Mouse (Mus musculus): Measurements from ENCODE around the gene Pxt1. TPM values are rescaled to one million over a fixed set of nuclear protein-coding genes. Genes with fewer than 3 reads are reported as not detected.
"Not testable (repeated sequence)": the region's sequence is repeated elsewhere in the genome, so short reads cannot be mapped to it uniquely, and the experiment has no call there.

Gene Pxt1
- not detected in 2 replicates for polyA plus RNA-seq (2011; ENCODE audit: insufficient read length, low read depth, missing spikeins)

DNA sequence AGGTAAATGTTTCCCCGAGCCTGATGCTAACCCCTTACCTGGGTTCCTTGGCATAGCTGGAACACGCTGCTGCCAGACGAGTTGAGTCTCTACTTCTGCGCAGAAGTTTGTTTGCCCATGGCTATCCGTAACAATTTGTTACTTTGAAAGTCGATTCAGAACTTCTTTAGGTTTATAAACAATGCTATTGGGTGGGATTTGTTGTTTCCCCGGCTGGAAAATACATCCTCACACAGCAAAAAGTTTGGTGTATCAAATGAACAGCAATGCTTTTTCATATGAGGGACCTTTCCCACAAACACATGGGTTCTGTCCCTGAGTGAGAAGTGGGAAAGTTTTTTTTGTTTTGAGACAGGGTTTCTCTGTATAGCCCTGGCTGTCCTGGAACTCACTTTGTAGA lies at the start of gene Pxt1:
TSS of gene Pxt1 (minus strand) at position 101 of the 400 bp plus-strand sequence.
- Histone ChIP-seq H3K4me1 (ENCODE audit: control insufficient read depth, insufficient read depth, low read length) (peaks cover 3% of the 10 kb centered on the region), H3K4me3 (ENCODE audit: insufficient read depth, low read length) (no peak within 1 kb of the TSS), H3K27ac (ENCODE audit: insufficient read depth, low read length) (no peak within 1 kb of the TSS)
- no peak for TF ChIP-seq CTCF (IDR thresholded peaks at IDR 0.05; ENCODE audit: borderline replicate concordance, insufficient read depth, low read length)

DNA sequence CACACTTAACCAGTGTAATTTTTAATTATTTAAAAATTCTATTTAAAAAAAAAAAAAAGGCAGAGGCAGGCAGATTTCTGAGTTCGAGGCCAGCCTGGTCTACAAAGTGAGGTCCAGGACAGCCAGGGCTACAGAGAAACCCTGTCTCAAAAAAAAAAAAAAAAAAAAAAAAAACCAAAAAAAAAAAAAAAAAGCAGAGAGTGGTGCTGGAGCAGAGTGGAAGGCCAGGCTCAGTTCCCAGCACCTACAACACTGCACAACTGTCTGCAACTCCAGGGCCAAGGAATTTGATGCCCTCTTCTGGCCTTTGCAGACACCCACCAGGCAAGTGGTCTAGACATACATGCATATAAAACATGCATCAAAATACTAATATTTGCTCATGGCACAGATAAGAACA lies 49.4 kb upstream of the Pxt1 start:
- not testable (repeated sequence) for H3K27ac ChIP-seq (ENCODE audit: insufficient read depth, low read length); H3K4me1 ChIP-seq (ENCODE audit: control insufficient read depth, insufficient read depth, low read length); H3K4me3 ChIP-seq (ENCODE audit: insufficient read depth, low read length)

DNA sequence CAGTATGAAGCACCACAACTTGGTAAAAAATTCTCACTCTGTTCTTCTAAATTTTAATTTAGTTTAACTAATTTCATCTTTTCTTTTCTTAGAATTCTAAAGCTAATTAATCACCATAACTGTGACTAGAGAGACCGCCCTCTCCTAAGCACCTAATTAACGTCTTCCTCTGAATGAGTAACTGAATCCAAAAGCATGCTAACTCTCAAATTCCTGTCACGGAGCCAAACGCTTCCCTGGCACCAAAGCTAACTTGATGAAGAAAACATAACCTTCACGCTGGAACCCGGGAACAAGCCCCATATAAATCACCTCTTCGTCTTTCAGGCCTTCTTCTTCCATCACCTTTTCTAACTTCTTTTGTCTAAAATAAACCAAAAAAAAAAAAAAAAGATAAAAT lies 48.5 kb upstream of the Pxt1 start:
- no peaks in the 10 kb centered on the region; the same call in 1 of the 2 replicates for H3K4me1 ChIP-seq (ENCODE audit: control insufficient read depth, insufficient read depth, low read length)
- no peak overlapping the region for H3K4me3 ChIP-seq (ENCODE audit: insufficient read depth, low read length)
- TF ChIP-seq CTCF (IDR thresholded peaks at IDR 0.05; ENCODE audit: borderline replicate concordance, insufficient read depth, low read length): no peak
- TF ChIP-seq POLR2A (IDR thresholded peaks at IDR 0.05; ENCODE audit: low read depth, low read length): no peak
- H3K27ac ChIP-seq (ENCODE audit: insufficient read depth, low read length): no peak overlapping the region

DNA sequence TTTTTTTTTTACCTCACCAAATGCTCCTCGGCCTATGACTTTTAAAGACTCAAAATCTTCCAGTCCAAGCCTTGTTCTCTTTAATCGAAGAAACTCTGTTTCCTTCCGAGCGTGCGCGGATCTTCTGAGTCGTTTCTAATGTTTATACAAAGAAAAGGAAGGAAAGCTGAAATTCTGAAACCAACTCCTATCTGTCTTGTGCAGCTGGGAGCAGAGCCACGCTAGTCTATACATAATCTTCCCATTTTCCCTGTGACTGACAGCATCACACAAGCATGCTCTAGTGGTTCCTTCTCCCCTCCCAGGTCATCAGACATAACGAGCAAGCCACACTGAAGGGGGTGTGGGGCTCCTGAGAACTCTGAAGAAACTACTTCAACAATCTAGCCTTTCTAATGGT lies 47.6 kb upstream of the Pxt1 start:
- TF ChIP-seq POLR2A (IDR thresholded peaks at IDR 0.05; ENCODE audit: low read depth, low read length): no peak
- Histone ChIP-seq H3K4me3 (ENCODE audit: insufficient read depth, low read length) (no peak overlapping the region), H3K27ac (ENCODE audit: insufficient read depth, low read length) (no peak overlapping the region)

DNA sequence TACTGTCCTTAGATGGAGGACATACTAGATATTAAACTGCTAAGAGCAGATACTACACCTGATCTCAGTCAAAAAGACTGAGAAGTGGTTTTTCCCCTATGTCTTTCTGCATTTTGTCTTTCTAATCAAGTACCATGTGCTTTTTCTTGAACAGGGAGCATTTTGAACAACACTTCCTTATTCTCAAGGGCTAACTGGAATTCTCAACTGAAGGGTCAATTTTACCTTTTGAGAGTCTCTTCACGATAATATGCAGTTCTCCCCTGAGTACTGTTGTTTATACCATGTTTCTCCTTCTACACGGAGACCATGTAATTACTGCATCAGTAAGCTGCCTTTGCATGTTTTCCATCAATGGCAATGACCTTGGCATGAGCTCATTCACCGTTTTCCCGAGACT lies 46.4 kb upstream of the Pxt1 start:
- H3K4me1 ChIP-seq (ENCODE audit: control insufficient read depth, insufficient read depth, low read length): no peaks in the 10 kb centered on the region; the same call in 1 of the 2 replicates

More for the DNA sequence above, 47.6 kb upstream of the Pxt1 start:
- H3K4me1 ChIP-seq (ENCODE audit: control insufficient read depth, insufficient read depth, low read length): no peaks in the 10 kb centered on the region; the same call in 1 of the 2 replicates

DNA sequence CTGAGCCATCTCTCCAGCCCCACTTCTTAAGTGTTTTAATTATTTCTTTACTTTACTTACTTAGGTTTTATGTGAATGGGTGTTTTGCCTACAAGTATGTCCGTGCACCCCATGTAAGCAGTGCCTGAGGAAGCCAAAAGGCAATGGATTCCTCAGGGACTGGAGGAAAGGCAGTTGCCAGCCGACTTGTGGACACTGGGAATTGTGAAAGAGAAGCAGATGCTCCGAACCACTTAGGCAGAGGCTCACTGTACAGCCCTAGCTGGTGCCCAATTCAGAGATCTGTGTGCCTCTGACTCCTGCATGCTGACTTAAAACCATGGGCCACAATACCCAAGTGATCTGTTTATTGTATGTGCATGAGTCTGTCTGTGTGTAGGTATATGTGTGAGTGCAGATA lies 45.4 kb upstream of the Pxt1 start:
- Histone ChIP-seq H3K4me3 (ENCODE audit: insufficient read depth, low read length) (no peak overlapping the region), H3K27ac (ENCODE audit: insufficient read depth, low read length) (no peak overlapping the region), H3K4me1 (ENCODE audit: control insufficient read depth, insufficient read depth, low read length) (no peaks in the 10 kb centered on the region; the same call in 1 of the 2 replicates)
- TF ChIP-seq POLR2A (IDR thresholded peaks at IDR 0.05; ENCODE audit: low read depth, low read length) (no peak), CTCF (IDR thresholded peaks at IDR 0.05; ENCODE audit: borderline replicate concordance, insufficient read depth, low read length) (no peak)

More for the DNA sequence above, 46.4 kb upstream of the Pxt1 start:
- Histone ChIP-seq H3K27ac (ENCODE audit: insufficient read depth, low read length) (no peak overlapping the region), H3K4me3 (ENCODE audit: insufficient read depth, low read length) (no peak overlapping the region)
- no peak for TF ChIP-seq CTCF (IDR thresholded peaks at IDR 0.05; ENCODE audit: borderline replicate concordance, insufficient read depth, low read length)
- no peak for TF ChIP-seq POLR2A (IDR thresholded peaks at IDR 0.05; ENCODE audit: low read depth, low read length)

DNA sequence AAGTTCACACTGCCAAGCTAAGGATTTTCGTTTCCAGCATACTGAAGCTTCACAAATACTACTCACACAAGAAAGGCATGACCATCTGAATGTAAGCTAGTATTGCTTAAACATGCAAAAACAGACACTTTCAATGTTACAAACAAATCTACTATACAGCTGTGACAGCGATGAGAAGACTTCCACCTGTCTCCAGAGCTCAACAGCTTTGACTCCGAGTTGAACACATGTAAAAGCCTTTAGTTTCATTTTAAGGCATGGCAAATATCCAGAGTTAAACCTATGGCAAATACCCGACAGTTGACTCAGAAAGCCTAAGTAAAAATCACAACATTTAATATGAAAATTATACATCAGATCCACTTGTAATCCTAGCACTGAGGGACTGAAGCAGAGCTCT lies 44.7 kb upstream of the Pxt1 start:
- H3K4me3 ChIP-seq (ENCODE audit: insufficient read depth, low read length): no peak overlapping the region
- TF ChIP-seq CTCF (IDR thresholded peaks at IDR 0.05; ENCODE audit: borderline replicate concordance, insufficient read depth, low read length) (no peak), POLR2A (IDR thresholded peaks at IDR 0.05; ENCODE audit: low read depth, low read length) (no peak)
- H3K4me1 ChIP-seq (ENCODE audit: control insufficient read depth, insufficient read depth, low read length): no peaks in the 10 kb centered on the region; the same call in 1 of the 2 replicates
- H3K27ac ChIP-seq (ENCODE audit: insufficient read depth, low read length): no peak overlapping the region

DNA sequence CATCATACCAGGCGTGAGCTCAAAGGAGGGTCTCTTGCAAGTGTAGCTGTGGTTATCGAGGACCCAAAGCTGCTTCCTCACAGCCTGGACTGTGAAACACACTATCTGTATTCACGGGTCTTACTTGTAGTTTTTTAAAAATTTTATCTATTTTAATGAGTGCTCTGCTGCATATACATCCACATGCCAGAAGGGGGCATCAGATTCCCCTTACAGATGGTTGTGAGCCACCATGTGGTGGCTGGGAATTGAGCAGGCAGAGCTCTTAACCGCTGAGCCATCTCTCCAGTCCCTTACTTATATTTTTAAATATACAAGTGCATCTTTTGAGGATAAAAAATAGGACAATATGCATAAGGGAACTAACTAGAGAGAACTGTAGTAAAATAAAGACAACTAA lies 44.1 kb upstream of the Pxt1 start:
- no peak for TF ChIP-seq CTCF (IDR thresholded peaks at IDR 0.05; ENCODE audit: borderline replicate concordance, insufficient read depth, low read length)
- no peak for TF ChIP-seq POLR2A (IDR thresholded peaks at IDR 0.05; ENCODE audit: low read depth, low read length)
- Histone ChIP-seq H3K27ac (ENCODE audit: insufficient read depth, low read length) (no peak overlapping the region), H3K4me3 (ENCODE audit: insufficient read depth, low read length) (no peak overlapping the region), H3K4me1 (ENCODE audit: control insufficient read depth, insufficient read depth, low read length) (peaks cover 4% of the 10 kb centered on the region)

DNA sequence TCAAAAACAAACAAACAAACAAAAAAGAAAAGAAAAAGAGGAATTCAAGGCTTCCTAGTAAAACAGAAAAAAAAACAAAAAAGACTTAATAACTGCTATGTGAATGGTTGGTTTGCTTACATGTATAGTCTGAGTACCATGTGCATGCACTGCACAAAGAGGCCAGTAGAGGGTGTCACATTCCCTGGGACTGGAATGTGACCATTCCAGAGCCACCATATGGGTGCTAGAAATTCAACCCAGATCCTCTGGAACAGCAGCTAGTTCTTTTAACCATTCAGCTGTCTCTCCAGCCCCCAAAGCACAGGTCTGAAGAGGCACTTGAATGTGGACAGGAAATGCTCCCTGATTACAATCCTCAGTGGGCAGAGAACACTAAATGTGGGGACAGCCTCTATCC lies 43.2 kb upstream of the Pxt1 start:
- Histone ChIP-seq H3K27ac (ENCODE audit: insufficient read depth, low read length) (no peak overlapping the region), H3K4me1 (ENCODE audit: control insufficient read depth, insufficient read depth, low read length) (peaks cover 8% of the 10 kb centered on the region), H3K4me3 (ENCODE audit: insufficient read depth, low read length) (no peak overlapping the region)
- TF ChIP-seq POLR2A (IDR thresholded peaks at IDR 0.05; ENCODE audit: low read depth, low read length): no peak
- TF ChIP-seq CTCF (IDR thresholded peaks at IDR 0.05; ENCODE audit: borderline replicate concordance, insufficient read depth, low read length): no peak

DNA sequence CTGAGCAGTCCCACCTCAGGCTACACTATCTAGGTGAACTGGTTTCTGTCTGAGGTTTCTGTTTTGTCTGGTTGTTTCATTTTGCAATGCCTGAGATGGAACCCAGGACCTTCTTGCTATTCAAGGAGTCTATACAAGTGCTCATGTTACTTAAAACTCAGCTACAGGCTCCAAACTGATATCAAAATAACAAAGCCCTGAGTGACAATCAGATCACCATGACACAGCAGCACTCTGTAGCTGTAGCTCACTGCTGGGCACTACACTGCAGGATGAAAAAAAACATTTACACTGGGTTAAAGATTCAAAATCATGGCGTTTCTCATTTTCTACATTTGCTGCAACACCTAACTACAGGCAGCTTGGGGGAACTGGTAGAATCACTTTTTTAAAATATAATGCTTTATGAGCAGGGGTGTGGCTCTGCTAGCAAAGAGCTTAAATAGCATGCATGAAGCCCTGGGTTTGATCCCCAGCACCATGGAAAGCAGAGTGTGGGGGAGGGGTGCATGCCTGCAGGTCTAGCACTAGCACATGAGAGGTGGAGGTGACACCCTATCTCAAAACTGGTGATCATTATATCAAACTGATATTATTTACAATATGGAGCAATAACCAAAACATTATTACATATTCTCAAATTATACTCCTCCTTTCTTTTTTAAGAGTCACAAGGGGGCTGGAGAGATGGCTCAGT lies 41.2 kb upstream of the Pxt1 start:
- peaks cover 8% of the 10 kb centered on the region for H3K4me1 ChIP-seq (ENCODE audit: control insufficient read depth, insufficient read depth, low read length)
- no peak for TF ChIP-seq POLR2A (IDR thresholded peaks at IDR 0.05; ENCODE audit: low read depth, low read length)
- no peak for TF ChIP-seq CTCF (IDR thresholded peaks at IDR 0.05; ENCODE audit: borderline replicate concordance, insufficient read depth, low read length)
- H3K4me3 ChIP-seq (ENCODE audit: insufficient read depth, low read length): no peak overlapping the region
- no peak overlapping the region for H3K27ac ChIP-seq (ENCODE audit: insufficient read depth, low read length)

DNA sequence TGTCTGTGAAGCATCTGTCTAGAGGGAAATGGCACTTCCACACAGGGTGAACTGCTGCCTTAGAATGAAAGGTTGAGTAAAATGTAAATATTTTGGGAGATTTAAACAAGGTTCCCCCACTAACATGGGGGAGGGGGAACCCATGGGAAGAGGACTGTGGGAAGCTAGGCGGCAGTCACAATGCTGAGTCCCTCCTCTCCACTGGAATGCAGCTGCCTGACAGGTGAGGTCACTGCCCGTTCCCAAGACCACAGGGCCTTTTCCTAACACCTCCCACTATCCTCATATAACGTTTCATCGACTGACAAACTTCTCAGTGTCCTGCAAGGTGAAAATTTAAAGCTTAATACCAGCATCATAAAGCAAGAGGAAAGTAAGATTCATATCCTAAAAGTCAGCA lies 39.0 kb upstream of the Pxt1 start:
- Histone ChIP-seq H3K4me3 (ENCODE audit: insufficient read depth, low read length) (no peak overlapping the region), H3K27ac (ENCODE audit: insufficient read depth, low read length) (no peak overlapping the region), H3K4me1 (ENCODE audit: control insufficient read depth, insufficient read depth, low read length) (peaks cover 8% of the 10 kb centered on the region)
- TF ChIP-seq CTCF (IDR thresholded peaks at IDR 0.05; ENCODE audit: borderline replicate concordance, insufficient read depth, low read length) (no peak), POLR2A (IDR thresholded peaks at IDR 0.05; ENCODE audit: low read depth, low read length) (no peak)

All from embryonic fibroblast, embryonic 13.5 days (primary cell).